Mouse (Mus musculus) hindbrain, embryonic 11.5 days (tissue): Measurements from ENCODE around the gene Ddx43. TPM values are rescaled to one million over a fixed set of nuclear protein-coding genes. Genes with fewer than 3 reads are reported as not detected.

Experiments used
- ATAC-seq: fragments of 200-750 bp; cut with Nextera tagmentation; 2 replicates; pipeline ENCODE4 v1.8.0; 2017; ENCODE audit warnings: mild to moderate bottlenecking, moderate TSS enrichment, moderate library complexity; ENCODE audit not compliant: low FRiP score
- DNase-seq: peaks from one replicate; pipeline ENCODE4 v3.0.0-alpha.2; 2015; ENCODE audit warnings: low spot score
- H3K27ac ChIP-seq: fragments of 300-500 bp; sonication (generic); 2 replicates; pipeline ENCODE4 v1.5.1; 2014; ENCODE audit warnings: mild to moderate bottlenecking, low read depth, low read length
- H3K27me3 ChIP-seq: fragments of 300-500 bp; sonication (generic); 2 replicates; pipeline ENCODE4 v1.6.1; 2014; ENCODE audit warnings: mild to moderate bottlenecking, low read length, moderate library complexity, mixed read lengths; ENCODE audit not compliant: control insufficient read depth, insufficient read depth
- H3K36me3 ChIP-seq: fragments of 300-500 bp; sonication (generic); 2 replicates; pipeline ENCODE4 v1.6.1; 2014; ENCODE audit warnings: mild to moderate bottlenecking, low read length, moderate library complexity, mixed read lengths; ENCODE audit not compliant: control insufficient read depth, insufficient read depth
- H3K4me1 ChIP-seq: fragments of 300-500 bp; sonication (generic); replicated peaks from 2 replicates; pipeline ENCODE4 v1.6.1; 2014; ENCODE audit warnings: low read length, mixed read lengths; ENCODE audit not compliant: control insufficient read depth, insufficient read depth
- H3K4me2 ChIP-seq: fragments of 300-500 bp; sonication (generic); replicated peaks from 2 replicates; pipeline ENCODE4 v1.6.1; 2014; ENCODE audit warnings: mild to moderate bottlenecking, low read depth, low read length
- H3K4me3 ChIP-seq: fragments of 300-500 bp; sonication (generic); 2 replicates; pipeline ENCODE4 v1.5.1; 2014; ENCODE audit warnings: low read depth, low read length
- H3K9ac ChIP-seq: fragments of 300-500 bp; sonication (generic); 2 replicates; pipeline ENCODE4 v1.6.1; 2014; ENCODE audit warnings: low read depth, low read length
- H3K9me3 ChIP-seq: fragments of 300-500 bp; sonication (generic); 2 replicates; pipeline ENCODE4 v1.6.1; 2016; ENCODE audit warnings: low read length; ENCODE audit not compliant: control insufficient read depth
- WGBS: fragments of 180-500 bp; shearing (Covaris S2); extraction: QIAGEN DNeasy Blood & Tissue Kit; methylation state at CpG from one replicate; pipeline ENCODE4 v1.1.7; 2014; 5-methylcytosine and 5-hydroxymethylcytosine counted together
- polyA plus RNA-seq: library from polyadenylated mRNA; unstranded; fragments of >200 nt; fragmentation: Nextera tagmentation; extraction: Ambion mirVana; gene quantifications from 2 replicates; pipeline ENCODE4 v1.2.1, GENCODE M21; 2014

Gene Ddx43
- polyA plus RNA-seq, 1 experiment from 2014 or later, result 0.14 TPM

DNA sequence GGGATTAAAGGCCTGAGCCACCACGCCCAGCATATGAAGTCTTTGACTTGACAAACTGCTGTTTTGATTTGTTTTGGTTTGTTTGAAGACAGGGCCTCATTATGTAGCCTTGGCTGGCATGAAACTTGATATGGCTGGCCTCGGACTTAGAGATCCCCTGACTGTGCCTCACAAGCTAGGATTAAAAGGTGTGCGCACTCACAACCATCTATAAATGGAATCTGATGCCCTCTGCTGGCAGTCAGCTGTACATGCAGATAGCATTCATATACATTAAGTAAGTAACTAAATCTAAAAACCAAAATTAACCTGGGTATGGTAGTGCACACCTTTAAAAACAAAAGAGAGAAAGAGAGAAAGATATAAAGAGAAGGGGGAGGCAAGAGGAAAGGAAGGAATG lies 9.7 kb upstream of the Ddx43 start:
- Histone ChIP-seq H3K4me3 (no peak overlapping the region), H3K9me3 (no peaks in the 10 kb centered on the region), H3K27ac (no peak overlapping the region), H3K27me3 (no peaks in the 10 kb centered on the region), H3K4me2 (no peak overlapping the region), H3K9ac (no peak overlapping the region), H3K4me1 (no peaks in the 10 kb centered on the region), H3K36me3 (no peaks in the 10 kb centered on the region)
- WGBS, result 45% methylated on average over 3 of the region's 3 CpGs
- DNase-seq, result peak; percentile 20
- ATAC-seq, result no peak

- no peak for DNase-seq
- H3K27ac ChIP-seq, result no peak overlapping the region
- no peaks in the 10 kb centered on the region for H3K36me3 ChIP-seq
- 88% methylated on average over 7 of the region's 7 CpGs for WGBS
- no peaks in the 10 kb centered on the region for H3K9me3 ChIP-seq
- no peak for ATAC-seq
- H3K9ac ChIP-seq, result no peak overlapping the region
- no peak overlapping the region for H3K4me2 ChIP-seq
- no peak overlapping the region for H3K4me3 ChIP-seq
- no peaks in the 10 kb centered on the region for H3K4me1 ChIP-seq
- H3K27me3 ChIP-seq, result no peaks in the 10 kb centered on the region
These were observed 8.6 kb upstream of the Ddx43 start for GRCm38 (mm10) chr9:78386947-78387346.

DNA sequence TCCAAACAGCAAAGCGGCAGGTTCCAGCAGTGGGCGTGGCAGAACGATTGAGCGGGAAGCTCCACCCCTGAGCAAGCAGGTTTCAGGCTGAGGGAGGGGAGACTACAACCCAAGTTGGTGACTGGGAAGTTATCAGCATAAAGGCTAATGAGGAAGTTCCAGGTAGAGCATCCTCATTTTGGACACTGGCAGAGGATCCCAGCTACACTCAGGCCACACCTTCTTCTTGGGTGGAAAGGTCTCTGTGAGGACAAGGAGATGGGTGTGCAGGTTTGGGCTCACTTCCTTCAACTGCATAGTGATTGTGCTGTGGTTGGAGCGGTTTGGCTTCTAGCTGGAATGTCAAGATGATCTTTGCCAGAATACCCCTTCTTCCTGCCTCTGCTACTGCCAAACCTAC lies 5.6 kb upstream of the Ddx43 start:
- no peaks in the 10 kb centered on the region for H3K4me1 ChIP-seq
- no peak overlapping the region for H3K4me3 ChIP-seq
- no peaks in the 10 kb centered on the region for H3K36me3 ChIP-seq
- H3K9ac ChIP-seq, result no peak overlapping the region
- H3K4me2 ChIP-seq, result no peak overlapping the region
- H3K27me3 ChIP-seq, result peaks cover 12% of the 10 kb centered on the region
- DNase-seq (no peak), ATAC-seq (no peak)
- WGBS, result 64% methylated on average over 5 of the region's 5 CpGs
- H3K9me3 ChIP-seq, result no peaks in the 10 kb centered on the region
- no peak overlapping the region for H3K27ac ChIP-seq

DNA sequence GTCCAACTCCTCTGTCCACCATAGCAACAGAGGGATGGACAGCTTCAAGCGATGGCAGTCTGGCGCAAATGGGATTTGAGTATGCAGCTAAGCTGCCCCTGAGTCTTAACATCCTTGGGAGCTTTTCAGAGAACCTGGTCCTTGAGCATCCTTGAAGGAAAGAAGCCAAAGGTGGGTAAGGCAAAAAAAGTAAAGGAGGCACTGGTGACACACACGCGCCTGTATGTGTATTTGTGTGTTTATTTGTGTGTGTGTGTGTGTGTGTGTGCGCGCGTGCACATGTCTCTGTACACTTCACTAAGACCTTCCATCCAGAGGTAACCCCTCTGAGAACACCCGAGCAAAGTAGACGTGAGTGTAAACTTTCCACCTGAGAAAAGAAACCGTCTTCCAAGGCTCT lies 1.8 kb upstream of the Ddx43 start:
- ATAC-seq (no peak), DNase-seq (no peak)
- H3K9me3 ChIP-seq, result no peaks in the 10 kb centered on the region
- WGBS, result 91% methylated on average over 10 of the region's 10 CpGs
- H3K27ac ChIP-seq, result no peak overlapping the region
- 0 out of 2 replicates have a peak, but pooled peaks cover 2% of the 10 kb centered on the region for H3K4me1 ChIP-seq
- no peaks in the 10 kb centered on the region for H3K36me3 ChIP-seq
- no peak overlapping the region for H3K4me2 ChIP-seq
- H3K27me3 ChIP-seq, result peaks cover 35% of the 10 kb centered on the region
- H3K4me3 ChIP-seq, result no peak overlapping the region
- no peak overlapping the region for H3K9ac ChIP-seq

GRCm38 (mm10) chr9:78394602-78395001 lies 975 bp upstream of the Ddx43 start:
- 69% methylated on average over 7 of the region's 7 CpGs for WGBS
- Histone ChIP-seq H3K9me3 (no peaks in the 10 kb centered on the region), H3K27ac (no peak overlapping the region), H3K4me1 (0 out of 2 replicates have a peak, but pooled peaks cover 2% of the 10 kb centered on the region), H3K4me3 (no peak overlapping the region), H3K4me2 (no peak overlapping the region), H3K9ac (no peak overlapping the region), H3K27me3 (peaks cover 35% of the 10 kb centered on the region), H3K36me3 (no peaks in the 10 kb centered on the region)
- no peak for ATAC-seq
- DNase-seq, result no peak

- ATAC-seq (no peak), DNase-seq (no peak)
- Histone ChIP-seq H3K4me1 (0 out of 2 replicates have a peak, but pooled peaks cover 2% of the 10 kb centered on the region), H3K4me2 (peak overlapping the region; percentile 37), H3K4me3 (peak overlapping the region; percentile 17), H3K27ac (no peak overlapping the region), H3K36me3 (no peaks in the 10 kb centered on the region), H3K9ac (no peak overlapping the region), H3K9me3 (no peaks in the 10 kb centered on the region), H3K27me3 (peaks cover 35% of the 10 kb centered on the region)
- 39% methylated on average over 11 of the region's 11 CpGs for WGBS
These were observed 340 bp upstream of the Ddx43 start for GRCm38 (mm10) chr9:78395244-78395629.

- 67% methylated on average over 9 of the region's 9 CpGs for WGBS
- Histone ChIP-seq H3K9ac (no peak overlapping the region), H3K36me3 (no peaks in the 10 kb centered on the region), H3K27me3 (peaks cover 35% of the 10 kb centered on the region), H3K4me2 (no peak overlapping the region), H3K4me3 (no peak overlapping the region), H3K9me3 (no peaks in the 10 kb centered on the region), H3K4me1 (0 out of 2 replicates have a peak, but pooled peaks cover 2% of the 10 kb centered on the region), H3K27ac (no peak overlapping the region)
- ATAC-seq, result no peak
- no peak for DNase-seq
These were observed 940 bp downstream of the Ddx43 start for GRCm38 (mm10) chr9:78396517-78396916.

DNA sequence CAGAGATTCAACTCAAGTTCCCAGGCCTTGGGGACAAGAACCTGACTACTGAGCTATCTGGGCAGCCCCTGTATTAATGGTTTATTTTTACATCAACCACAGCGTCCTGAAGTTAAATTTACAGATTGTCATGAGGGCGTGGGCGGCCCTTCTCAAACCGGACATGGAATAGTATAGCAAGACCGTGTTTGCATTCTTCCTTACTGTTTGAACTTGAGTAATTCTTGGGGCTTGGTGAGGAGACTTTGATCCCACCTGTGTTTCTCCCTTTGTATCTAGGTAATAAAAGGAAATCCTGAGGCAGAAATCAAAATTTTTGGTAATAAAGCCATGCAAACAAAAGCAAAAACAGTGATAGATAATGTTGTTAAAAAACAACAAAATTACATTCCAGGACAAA lies 5.0 kb downstream of the Ddx43 start:
- H3K9me3 ChIP-seq, result no peaks in the 10 kb centered on the region
- no peak overlapping the region for H3K4me3 ChIP-seq
- H3K36me3 ChIP-seq, result no peaks in the 10 kb centered on the region
- H3K27me3 ChIP-seq, result peaks cover 18% of the 10 kb centered on the region
- no peak for DNase-seq
- WGBS, result 93% methylated on average over 5 of the region's 5 CpGs
- no peak overlapping the region for H3K27ac ChIP-seq
- no peak for ATAC-seq
- 0 out of 2 replicates have a peak, but pooled peaks cover 2% of the 10 kb centered on the region for H3K4me1 ChIP-seq
- no peak overlapping the region for H3K4me2 ChIP-seq
- no peak overlapping the region for H3K9ac ChIP-seq

GRCm38 (mm10) chr9:78401596-78401995 lies 6.0 kb downstream of the Ddx43 start:
- no peak for ATAC-seq
- H3K4me2 ChIP-seq, result no peak overlapping the region
- H3K27ac ChIP-seq, result no peak overlapping the region
- DNase-seq, result no peak
- H3K4me1 ChIP-seq, result no peaks in the 10 kb centered on the region
- H3K27me3 ChIP-seq, result peaks cover 8% of the 10 kb centered on the region
- H3K9me3 ChIP-seq, result no peaks in the 10 kb centered on the region
- no peak overlapping the region for H3K4me3 ChIP-seq
- 87% methylated on average over 7 of the region's 7 CpGs for WGBS
- H3K9ac ChIP-seq, result no peak overlapping the region
- no peaks in the 10 kb centered on the region for H3K36me3 ChIP-seq
